Mouse (Mus musculus): ENCODE measurements around the gene Lrmda.

The Lrmda gene

DNA sequence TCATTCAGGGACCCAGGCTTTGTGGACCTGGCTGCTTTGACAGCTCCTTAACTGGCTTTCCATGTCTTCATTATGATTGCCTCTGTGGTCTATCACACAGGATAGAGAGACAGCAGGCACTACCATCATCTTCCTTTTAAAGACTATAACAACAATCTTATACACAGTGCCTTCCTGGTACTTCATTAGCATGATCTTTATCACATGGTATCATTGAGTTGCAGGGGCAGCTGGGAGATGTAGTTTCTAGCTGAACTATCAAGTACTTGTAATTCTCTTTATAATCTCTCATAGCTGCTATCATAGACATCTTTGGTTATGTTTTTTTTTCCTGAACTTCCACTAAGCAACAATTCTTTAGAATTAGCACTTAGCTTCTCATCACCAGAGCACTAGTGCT lies 474.8 kb downstream of the Lrmda start:
- in situ Hi-C loops (cut with MseI, MboI), result no loop called here

DNA sequence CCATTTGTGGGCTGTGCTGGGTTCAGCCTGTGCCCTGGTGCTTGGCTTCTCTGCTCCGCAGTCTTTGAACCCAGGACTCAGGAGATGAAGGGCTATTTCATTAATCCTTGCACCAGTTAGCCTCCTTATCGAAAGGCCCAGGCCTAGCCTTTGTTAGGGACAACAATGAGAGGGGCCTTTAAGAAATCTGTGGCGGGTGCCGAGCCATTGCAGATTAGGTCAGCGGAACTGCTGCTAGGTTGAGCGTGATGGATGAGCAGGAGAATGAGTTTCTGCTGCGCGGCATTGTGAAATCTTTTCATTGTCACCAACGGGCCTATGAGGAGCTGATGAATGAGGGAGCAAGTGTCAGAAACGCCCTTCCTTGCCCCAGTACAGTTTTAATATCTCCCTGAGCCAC lies 475.4 kb downstream of the Lrmda start:
- in situ Hi-C loops (cut with MseI, MboI), result no loop called here

DNA sequence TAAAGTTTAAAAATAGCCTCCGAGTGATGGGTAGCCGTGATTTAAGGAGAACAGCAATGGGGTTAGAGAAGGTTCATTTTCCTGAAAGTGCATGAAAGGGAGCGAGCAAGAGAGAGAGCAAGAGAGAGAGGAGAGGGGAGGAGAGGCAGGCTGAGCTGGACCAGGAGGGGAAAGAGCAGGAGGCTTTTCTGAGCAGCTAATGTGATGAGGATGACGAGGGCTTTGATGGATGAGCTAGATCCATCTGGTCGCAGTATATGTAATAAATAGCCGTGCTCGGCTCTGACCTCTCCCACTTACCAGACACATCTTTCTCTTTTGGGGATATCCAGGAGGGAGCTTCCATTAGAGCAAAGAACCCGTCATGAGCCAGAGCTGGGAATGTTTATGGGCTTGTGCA lies 475.8 kb downstream of the Lrmda start:
- in situ Hi-C loops (cut with MseI, MboI), result no loop called here

DNA sequence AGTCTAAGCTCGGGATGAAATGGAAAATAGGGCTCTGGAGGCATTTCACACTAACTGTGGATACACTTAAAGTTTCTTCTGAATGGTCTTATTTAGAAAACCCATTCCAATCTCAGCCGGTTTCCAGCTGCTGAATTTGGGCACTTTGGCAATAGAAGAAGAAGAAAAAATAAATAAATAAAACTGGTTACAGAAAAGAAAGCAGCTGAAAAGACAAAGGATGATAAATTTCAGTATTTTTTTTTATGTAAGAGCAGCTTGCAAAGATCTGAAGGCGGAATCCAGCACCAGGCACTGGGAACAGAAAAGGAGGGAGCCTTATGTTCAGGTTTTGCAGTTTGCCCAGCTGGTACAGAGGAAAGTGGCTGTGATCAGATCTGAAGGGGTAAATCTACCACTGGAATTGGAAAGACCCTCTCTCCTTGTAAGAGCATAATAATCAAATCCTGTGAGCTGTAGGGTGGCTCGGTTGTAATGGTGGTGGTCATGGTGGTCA lies 478.2 kb downstream of the Lrmda start:
- in situ Hi-C loops (cut with MseI, MboI), result no loop called here

DNA sequence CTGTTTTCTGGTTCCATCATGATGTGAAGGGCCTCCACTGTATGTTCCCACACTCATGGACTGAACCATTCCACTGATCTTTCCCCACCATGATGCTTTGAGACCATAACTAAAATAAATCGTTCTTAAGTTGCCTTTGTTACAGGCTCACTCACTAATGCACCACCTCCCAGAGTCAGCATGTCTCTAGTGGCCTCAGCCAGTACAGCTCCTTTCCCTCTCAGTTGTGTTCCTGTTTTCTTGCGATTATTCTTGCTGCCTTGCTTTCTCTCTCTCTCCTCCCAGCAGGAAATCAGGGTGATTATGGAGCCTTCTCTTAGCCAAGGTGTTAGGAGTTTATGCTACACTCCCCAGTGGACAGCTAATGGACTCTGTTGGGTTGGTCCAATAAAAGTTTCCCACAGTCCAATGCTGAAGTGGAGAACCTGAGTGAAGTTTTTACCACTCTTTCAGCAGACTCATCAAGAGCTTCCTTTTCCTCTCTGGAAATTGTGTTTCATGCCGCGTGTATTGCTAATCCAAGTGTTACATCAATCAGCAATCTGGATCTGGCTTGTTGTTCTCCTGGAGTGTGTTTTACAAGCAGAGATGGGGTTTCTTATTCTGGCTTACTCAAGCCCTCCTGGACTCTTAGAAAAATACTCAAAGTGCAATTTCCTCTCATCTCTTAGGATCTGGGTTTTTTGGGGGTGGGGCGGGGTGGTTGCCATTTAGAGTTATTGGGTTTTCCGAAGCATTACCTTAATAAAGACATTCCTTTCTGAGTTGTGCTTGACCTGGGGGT lies 490.4 kb downstream of the Lrmda start:
- in situ Hi-C loops (cut with MseI, MboI), result no loop called here

DNA sequence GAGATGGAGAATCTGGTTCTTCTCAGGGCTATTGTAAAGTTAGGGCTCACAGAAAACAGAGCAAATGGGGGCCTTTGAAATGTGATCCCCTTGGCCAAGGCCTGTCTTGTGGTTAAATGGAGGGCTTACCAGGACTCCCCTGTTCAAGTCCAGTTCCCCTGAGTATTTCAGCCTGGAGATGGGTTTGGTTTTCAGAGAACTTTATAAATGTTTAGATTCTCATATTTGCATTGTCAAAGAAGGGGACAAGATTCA lies 490.9 kb downstream of the Lrmda start:
- in situ Hi-C loops (cut with MseI, MboI), result no loop called here

DNA sequence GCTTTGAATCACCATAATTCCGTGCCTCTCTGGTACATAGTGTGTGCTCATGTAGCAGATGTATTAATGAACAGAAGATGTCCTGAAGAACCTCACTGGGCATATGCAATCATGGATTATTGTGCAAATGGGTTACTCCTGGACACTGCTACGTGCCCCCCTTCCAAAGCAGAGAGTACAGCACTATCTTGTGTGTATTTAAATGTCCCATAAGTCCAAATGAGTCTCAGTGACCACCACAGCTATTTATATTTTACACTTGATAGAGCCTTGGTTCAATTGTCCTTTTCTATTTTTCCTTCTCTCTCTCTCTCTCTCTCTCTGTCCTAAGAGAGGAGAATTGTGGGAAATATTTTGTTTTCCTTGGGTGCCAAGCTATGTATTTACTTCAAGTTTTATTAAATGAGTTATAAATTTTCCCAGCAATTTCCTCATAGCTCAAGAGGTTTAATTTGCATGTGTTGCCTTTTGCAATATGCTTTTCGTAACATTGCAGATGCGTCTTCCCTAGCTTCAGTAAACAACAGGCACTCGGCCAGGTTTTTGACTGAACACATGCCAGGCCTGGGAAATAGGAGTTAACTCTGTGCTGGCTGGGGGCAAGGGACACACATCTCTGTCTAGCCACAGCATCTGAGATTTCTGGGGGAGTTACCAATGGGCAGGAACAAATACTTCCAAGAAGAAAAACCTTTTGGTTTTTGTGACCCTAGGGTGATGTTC lies 495.0 kb downstream of the Lrmda start:
- in situ Hi-C loops (cut with MseI, MboI), result no loop called here

DNA sequence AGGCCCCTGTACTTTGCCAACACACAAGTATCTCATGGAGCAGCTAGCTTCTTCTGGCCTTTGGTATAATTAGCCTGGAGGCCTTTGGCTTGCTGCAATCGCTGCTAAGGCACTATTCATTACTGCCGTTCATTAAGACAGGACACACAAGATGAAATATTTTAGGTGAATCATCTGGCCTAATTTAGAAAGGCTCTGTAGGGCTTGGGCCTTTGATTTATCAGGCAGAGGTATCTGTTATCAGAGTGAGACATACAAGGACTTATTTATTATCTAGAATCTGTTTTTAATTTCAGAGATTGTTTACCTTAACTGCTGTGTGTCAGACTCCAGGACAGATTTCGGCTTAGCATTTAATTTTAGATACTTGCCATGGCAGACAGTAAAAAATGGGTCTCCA lies 511.2 kb downstream of the Lrmda start:
- in situ Hi-C loops (cut with MseI, MboI), result no loop called here

DNA sequence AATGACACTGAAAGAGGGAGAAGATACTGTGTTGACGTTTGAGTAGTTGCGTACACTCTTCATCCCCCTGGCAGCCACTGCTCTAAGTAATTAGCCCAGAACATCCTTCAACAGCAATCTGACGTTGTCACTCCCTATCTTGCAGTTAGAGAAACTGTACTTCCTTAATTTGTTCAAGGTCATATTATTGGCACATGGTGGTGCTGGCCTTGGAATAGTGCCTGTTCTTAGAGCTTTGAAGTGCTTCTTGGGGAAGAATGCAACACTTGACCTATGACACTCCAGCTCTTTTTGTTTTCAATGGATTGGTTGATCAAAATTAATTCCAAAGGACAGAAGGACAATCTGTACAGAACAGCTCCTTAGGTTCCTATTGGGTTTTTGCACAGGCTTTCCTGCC lies 514.0 kb downstream of the Lrmda start:
- in situ Hi-C loops (cut with MseI, MboI), result no loop called here

DNA sequence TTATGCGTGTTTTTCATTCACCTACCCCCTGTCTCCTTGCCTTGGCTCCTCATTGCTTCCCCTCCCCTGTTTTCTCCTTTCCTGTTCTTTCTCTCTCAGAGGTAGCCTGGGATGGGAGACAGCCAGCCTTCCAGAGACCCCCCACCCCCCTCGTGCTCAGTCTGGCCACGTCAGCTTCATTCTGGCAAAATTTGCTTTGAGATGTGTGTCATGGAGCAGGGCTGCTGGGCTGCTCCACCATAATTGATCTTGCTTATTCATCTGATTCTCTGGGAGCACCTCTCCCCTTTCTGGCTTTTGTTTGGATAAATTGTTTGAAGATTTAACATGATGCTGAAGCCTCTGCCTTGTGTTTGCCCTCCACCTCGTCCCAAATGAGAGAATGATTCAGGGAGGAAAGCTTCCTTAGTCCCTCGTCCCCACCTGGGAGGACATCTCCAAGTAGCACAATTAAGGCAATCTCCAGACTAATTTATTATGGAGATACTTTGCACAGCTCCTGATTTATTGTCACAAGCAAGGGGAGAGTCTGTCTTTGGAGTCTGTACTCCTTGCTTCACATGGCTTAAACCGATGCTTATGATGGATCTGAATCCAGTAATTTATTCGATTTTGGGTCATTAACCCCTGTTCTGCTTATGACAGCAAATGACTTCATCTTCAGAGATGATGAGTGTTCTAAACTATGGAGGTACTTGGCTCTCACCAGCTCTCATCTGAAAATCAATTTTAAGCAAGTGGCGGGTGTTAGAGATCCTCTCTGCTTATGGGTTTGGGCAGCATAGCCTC lies 526.6 kb downstream of the Lrmda start:
- in situ Hi-C loops (cut with MseI, MboI), result loop anchor here in 1 of 2 experiments (5.0 kb wide), 1 partner anchor 361 kb away; no protein-coding TSS in a partner anchor

DNA sequence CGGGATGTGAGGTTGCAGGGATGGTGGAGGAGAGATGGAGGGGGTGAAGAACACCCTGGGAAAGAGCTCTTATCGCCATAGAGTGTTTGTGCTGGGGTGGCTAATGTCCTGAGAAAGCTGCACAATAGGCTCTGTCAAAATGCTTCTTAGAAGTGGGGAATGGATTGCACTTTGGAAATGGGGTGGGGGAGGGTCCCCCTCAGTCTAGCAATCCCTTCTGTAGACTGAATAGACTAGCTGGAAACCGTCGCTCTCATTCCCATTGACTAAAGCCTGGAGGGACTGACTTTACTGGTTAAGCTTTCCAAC lies 527.1 kb downstream of the Lrmda start:
- in situ Hi-C loops (cut with MseI, MboI), result loop anchor here in 1 of 2 experiments (5.0 kb wide), 1 partner anchor 361 kb away; no protein-coding TSS in a partner anchor

DNA sequence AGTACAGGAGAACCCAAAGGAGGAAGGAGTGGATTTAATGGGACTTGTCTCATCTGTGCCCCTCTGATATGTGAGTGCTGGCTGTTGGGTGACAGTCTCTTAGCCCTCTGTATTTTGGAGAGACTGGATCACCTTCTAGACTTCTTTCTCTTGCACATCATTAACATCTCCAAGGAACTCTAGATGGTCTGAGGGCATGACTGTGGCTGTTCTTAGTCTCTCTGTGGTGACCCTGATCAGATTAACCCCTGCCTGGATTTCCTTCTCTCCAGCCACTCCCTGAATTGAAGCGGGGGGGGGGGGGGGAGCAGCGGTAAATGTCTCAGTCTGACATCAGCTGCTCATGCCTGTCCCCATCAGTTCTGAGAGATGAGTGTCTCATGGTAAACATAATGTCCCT lies 528.8 kb downstream of the Lrmda start:
- in situ Hi-C loops (cut with MseI, MboI), result loop anchor here in 1 of 2 experiments (5.0 kb wide), 1 partner anchor 359 kb away; no protein-coding TSS in a partner anchor

DNA sequence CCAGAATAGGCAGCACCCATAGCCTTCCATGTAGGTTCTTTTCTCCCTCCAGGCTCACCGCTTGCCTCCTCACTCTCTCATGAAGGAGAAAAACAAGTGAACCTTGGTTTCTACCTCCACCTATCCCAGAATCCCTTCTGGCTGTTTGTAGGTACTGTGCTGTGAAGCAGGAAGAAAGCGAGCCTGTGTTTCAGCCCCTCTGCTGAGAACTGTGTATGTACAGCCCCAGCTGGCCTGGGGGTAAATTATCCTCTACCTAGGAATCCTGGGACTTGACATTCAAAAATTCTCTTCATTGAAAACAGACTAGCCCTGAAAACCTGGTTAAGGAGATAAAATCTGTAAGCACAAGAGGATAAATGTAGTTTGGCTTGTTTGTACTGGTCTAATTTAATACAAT lies 529.7 kb downstream of the Lrmda start:
- in situ Hi-C loops (cut with MseI, MboI), result loop anchor here in 1 of 2 experiments (5.0 kb wide), 1 partner anchor 358 kb away; no protein-coding TSS in a partner anchor

DNA sequence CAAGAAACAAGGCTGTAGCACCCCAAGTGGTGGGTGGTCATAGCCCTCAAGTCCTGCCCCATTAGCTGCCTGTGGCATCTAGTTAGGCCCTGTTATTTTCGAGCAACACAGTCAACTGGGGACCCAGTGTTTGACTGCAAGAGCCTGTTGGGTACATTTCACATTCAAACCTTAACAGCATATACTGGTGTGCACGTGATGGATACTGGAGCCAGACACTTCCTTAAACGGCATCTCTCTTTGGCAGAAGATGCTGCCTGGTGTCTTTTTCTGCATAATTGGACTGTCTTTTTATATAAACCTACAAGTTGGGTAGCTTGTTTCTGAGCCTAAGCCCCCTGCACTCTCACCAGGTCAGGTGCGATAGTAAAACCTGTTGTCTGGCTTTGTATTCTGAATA lies 532.8 kb downstream of the Lrmda start:
- in situ Hi-C loops (cut with MseI, MboI), result no loop called here

DNA sequence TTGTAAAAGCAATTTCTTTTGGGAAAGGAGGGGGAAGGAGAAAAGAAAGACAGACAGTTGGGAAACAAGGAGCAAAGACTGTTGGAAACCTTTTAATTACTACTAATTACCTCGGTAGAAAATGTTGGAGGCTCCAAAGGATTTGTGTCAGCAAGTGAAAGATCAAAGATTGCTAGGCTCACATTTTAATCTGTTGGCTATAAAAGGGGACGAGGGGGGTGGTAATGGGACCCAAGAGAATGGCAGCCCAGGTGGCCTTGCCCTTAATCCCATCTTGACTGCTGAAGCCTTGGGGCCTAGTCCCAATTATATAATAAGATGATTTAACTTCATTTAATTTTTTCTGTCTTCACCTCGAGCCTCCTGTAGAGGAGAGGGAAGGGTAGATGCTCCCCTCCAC lies 533.3 kb downstream of the Lrmda start:
- in situ Hi-C loops (cut with MseI, MboI), result no loop called here

DNA sequence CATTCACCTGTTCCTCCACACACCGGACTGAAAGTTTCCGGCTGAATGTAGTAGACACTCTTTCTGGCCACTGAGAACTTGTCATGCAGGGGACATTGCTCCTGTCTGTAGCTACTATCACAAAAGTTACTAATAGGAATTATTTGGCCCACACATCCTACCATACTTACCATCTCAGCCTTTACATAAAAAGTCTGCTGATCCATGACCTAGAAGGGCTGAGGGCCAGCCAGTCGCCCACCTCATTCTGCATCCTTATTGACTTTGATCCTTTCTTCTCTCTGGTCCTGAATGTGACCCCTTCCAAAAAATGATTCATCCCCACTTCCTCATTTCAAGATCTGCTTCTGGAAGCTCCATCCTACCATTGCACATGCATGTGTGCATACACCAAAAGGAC lies 534.2 kb downstream of the Lrmda start:
- in situ Hi-C loops (cut with MseI, MboI), result no loop called here

DNA sequence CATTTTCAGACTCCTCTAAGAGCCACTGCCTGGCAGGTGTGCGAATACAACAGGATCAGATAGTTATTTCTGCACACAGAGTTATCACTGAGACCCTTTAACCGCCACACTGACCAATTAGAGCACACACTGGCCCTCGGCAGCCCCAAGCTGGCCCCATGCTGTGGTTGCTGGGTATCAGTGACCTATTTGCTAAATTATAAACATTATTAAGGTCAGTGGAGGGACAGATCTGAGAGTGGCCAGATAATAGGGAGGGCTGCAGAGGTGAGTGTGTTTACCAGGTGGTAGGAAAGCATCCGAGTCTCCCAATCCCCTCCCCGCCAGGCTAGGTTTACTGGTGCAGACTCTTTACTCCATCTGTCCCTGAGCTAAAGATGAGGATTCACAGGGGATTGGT lies 553.0 kb downstream of the Lrmda start:
- in situ Hi-C loops (cut with MseI, MboI), result loop anchor here in 1 of 2 experiments (10.0 kb wide), 1 partner anchor 588 kb away; the partner anchor contains the start of gene Zfp503

DNA sequence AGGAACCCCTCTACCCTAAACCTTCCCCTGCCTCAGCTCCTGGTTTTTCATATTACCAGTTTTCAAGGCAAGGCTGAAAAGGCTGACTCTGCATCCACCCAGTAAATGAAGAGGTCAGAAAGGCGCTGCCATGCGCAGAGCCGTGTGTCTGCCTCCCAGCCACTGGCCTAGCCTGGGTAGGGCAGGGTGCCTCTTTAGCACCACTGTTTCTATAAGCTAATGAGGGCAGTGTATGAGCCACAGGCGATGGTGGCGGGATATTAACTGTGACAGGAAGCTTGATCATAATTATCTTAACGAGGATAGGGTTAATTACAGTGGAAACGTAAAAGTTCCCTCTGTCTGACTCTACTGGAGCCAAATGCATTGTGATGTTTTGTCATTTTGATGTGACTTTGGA lies 554.1 kb downstream of the Lrmda start:
- in situ Hi-C loops (cut with MseI, MboI), result loop anchor here in 1 of 2 experiments (10.0 kb wide), 1 partner anchor 589 kb away; the partner anchor contains the start of gene Zfp503

DNA sequence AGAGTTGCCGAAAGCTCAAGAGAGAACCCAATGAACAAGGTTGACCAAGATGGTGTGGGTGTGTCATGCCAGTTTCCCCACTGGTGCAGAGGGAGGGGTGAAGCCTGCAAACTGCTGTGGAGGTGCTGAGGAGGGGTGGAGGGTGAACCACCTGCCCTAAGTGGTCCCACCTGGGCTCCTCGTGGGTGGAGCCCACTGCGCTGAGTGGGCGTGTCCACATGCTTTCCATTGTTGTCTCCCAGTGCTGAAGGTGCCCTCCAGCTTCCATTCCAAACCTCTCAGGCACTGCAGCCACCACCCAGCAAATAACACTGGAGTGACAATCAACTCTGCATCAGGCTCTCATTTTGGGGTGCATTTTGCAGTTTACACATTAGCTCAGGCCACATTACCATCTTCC lies 554.5 kb downstream of the Lrmda start:
- in situ Hi-C loops (cut with MseI, MboI), result loop anchor here in 1 of 2 experiments (10.0 kb wide), 1 partner anchor 589 kb away; the partner anchor contains the start of gene Zfp503

DNA sequence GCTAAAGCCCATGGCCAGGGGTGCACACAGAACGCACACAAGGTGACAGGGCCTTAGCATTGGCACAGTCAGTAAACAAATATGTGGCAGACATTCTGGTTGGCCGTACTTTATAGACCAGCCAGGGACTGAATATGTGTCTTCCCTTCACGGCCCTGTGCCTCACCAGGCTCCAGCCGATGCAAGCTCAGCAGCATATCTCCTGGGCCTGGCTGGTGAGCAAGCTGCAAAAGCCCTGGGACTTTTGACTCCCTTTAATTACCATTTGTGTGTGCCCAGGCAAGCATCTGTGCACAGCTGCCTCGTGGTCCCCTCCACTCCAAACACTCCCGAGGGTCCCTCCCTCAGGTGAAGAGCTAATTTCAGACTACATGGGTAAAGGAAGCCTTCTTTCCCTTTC lies 556.9 kb downstream of the Lrmda start:
- in situ Hi-C loops (cut with MseI, MboI), result loop anchor here (10.0 to 25.0 kb wide), 2 partner anchors 589 to 592 kb away; partner anchors contain the start of gene Zfp503 (in 2 of the 2)

DNA sequence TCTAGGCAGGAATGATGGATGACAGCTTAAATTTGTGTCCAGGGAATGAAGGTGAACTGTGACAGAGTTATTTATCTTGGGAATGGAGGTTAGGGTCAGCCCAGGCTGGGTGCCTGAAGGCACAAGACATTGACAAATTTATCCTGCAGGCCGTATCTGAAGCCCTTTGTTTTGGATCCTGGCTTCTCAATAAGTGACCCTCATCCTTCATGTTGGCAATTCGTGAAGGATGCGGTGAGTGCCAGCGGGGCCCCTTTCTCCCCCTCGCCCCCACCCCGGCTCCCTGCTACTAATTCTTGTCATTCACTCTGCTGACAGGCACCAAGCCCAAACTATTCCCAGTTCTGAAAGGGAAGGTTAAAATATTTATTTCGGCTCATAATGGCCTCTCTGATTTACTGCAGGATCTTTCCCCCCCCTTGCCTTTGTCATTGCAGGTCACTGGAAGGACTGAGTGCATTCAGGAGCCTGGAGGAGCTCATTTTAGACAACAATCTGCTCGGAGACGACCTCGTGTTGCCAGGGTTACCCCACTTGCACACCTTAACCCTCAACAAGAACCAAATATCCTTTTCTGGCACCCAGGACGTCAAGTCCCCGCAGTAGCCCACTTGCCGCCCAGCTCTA lies 558.0 kb downstream of the Lrmda start:
- in situ Hi-C loops (cut with MseI, MboI), result loop anchor here (10.0 to 25.0 kb wide), 2 partner anchors 590 to 593 kb away; partner anchors contain the start of gene Zfp503 (in 2 of the 2)

Data from mouse trophoblast stem cell (cell line).